Mouse (Mus musculus): ENCODE measurements around the gene Tmem150a.

Gene Tmem150a

GRCm38 (mm10) chr6:72355066-72355911 is at the start of gene Tmem150a:
Tmem150a (plus strand) TSS chr6:72355447.
- no peak for DNase-seq (ENCODE audit: extremely low read depth, low read depth, low spot score)

- DNase-seq (ENCODE audit: extremely low read depth, low read depth, low spot score), result no peak
Observed at GRCm38 (mm10) chr6:72312198-72312597, 43.0 kb upstream of the Tmem150a start.

DNA sequence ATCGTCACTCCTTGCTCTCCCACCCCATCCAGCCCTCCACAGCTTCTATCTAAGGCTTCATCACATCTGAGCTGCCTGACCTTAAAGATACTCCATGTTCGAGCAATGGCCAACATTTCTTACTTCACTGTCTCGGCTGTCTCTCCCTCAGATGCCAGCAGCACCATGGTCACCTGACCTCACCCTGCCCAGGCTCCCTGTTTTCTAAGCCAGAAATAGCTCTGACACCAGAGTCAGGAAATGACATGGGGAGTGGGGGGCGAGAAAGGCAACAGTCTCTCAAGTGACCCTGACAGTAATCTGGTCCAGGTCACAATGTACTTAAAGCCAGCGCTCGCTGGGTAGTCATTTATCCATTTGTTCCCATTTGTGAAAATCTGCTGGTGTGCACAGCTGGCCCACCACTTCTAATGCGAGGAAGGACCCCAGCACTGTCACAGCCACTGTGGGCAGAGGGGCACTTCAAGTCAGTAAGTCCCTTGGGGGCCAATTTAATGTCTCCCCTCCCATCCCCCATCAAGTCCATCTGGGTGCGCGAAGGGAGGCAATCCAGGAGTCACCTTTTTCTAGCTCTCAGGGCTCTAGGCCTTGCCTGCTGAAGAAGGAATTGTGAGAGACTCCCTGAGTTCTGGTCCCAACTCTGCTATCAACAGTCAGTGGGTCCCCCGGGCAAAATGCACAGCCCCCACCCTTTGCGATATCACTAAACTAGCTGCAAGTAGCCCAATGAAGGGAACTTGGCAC is 42.0 kb upstream of the Tmem150a start:
- no peak for DNase-seq (ENCODE audit: extremely low read depth, low read depth, low spot score)

- no peak for DNase-seq (ENCODE audit: extremely low read depth, low read depth, low spot score)
Observed at GRCm38 (mm10) chr6:72315384-72315783, 39.9 kb upstream of the Tmem150a start.

GRCm38 (mm10) chr6:72316044-72316443 is 39.2 kb upstream of the Tmem150a start:
- DNase-seq (ENCODE audit: extremely low read depth, low read depth, low spot score), result no peak

- DNase-seq (ENCODE audit: extremely low read depth, low read depth, low spot score), result no peak
Observed at GRCm38 (mm10) chr6:72318440-72318839, 36.8 kb upstream of the Tmem150a start.

DNA sequence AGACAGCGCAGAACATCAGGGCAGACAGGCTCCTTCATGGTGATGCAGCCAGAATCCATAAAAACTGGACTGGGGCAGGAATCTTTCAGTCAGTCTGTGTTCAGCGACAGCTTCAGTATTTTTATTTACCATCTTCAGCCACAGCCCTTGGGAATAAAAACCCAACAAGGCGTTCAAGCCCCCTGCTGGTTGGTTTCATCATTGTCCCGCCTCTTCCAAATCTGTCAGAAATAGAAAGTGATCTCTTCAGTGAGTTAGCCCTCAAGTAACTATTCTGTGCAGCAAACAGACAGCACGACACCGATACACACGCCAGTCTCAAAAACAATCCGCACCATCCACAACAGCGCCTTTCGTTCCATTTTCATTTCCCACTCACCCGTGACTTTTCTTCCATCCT is 36.2 kb upstream of the Tmem150a start:
- DNase-seq (ENCODE audit: extremely low read depth, low read depth, low spot score), result no peak

DNA sequence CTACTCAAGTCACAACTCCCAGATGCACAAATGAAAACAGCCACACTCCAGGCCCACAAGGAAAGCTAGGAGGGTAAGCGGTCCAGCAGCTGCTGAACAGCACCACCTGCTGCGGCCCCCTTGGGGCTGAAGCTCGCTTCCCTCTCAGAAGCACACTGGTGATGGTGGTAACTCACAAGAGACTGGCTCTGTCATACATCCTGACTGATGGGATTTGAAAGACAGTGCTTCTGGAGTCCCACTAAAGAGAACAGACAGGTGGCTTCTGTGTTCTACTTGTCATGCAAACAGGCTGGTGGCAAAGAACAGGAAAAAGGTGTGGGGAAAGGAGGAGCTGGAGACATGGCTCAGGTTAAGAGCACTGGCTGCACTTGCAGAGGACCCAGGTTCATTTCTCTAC is 32.3 kb upstream of the Tmem150a start:
- DNase-seq (ENCODE audit: extremely low read depth, low read depth, low spot score), result no peak

DNA sequence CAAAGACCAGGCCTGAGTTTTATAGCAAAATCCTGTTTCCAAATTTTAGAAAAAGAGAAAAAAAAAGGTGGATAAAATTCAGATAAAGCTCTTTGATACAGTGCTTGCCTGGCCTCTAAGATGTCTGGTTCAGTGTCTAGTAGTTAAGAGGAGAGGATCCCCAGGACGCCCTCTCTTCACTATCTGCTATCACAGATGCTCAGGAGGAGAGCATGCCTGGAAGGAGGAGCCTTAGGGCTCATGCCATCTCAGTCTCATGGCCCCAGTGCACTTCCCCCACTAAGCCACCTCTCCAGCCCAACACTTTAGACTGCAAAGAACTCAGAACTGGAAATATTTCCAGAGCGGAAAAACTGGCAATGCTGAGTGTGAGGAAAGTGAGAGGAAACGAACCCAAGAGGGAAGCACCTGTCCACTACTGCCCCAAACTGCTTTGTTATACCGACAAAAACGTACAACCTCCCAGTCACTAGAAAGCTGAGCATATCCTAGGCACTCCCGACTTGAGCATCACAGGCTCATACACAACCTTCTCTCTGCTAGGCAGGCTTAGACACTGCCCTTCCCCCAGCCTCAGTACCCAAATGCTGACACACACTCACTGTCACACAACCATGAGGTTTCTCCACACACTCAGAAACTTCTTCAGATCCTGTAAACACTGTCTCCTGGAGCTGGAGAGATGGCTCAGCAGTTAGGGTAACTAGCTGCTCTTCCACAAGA is 31.3 kb upstream of the Tmem150a start:
- DNase-seq (ENCODE audit: extremely low read depth, low read depth, low spot score), result no peak

- no peak for DNase-seq (ENCODE audit: extremely low read depth, low read depth, low spot score)
Observed at GRCm38 (mm10) chr6:72326274-72326673, 29.0 kb upstream of the Tmem150a start.

- no peak for DNase-seq (ENCODE audit: extremely low read depth, low read depth, low spot score)
Observed at GRCm38 (mm10) chr6:72329019-72329418, 26.2 kb upstream of the Tmem150a start.

- no peak for DNase-seq (ENCODE audit: extremely low read depth, low read depth, low spot score)
Observed at GRCm38 (mm10) chr6:72330133-72330532, 25.1 kb upstream of the Tmem150a start.

DNA sequence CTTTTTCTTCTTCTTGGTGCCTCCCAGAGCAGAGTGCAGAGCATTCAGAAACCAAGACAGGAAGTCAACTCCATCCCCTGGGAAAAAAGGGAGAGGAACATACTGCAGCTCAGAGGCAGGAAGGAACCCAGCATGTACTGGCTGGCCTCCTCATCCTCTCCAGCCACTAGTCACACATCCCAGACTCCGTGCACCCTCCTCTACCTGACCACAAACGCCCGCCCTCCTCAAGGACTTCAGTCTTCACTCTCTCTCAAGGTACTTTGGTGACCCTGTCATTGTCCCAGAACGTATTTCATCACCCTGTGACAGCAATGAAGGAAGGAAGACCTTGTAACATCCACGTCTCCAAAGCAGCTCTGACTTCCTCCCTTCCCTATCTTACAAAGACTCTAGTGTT is 22.1 kb upstream of the Tmem150a start:
- DNase-seq (ENCODE audit: extremely low read depth, low read depth, low spot score), result no peak

GRCm38 (mm10) chr6:72340481-72340880 is 14.8 kb upstream of the Tmem150a start:
- no peak for DNase-seq (ENCODE audit: extremely low read depth, low read depth, low spot score)

GRCm38 (mm10) chr6:72344396-72345073 is 10.7 kb upstream of the Tmem150a start:
- no peak for DNase-seq (ENCODE audit: extremely low read depth, low read depth, low spot score)

DNA sequence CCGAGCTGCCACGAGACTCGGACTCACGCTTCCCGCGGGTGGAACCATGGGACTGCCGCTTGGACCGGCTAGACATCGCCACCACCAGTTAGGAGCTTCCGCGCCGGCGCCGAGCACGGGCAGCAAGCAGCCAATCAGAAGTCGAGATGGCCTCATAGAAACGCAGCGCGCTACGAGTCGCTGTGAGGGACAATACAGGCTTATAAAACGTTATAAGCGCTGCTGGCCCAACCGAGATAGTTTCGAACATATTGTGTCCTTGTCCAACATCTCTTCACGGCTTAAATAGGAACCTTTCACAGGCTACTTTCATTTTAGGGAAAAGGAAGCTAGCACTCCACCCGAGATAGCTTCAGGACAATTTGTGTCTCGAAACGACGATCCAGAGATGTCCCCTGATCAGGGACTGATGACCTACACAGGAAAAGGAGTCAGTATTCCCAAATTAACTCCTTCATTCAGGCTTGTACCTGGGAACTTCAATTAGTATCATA is 10.1 kb upstream of the Tmem150a start, which contains the start of gene Usp39:
Usp39 (minus strand) TSS at position 111 of the 494 bp plus-strand sequence.
- peak; percentile 54 for DNase-seq (ENCODE audit: extremely low read depth, low read depth, low spot score)

DNA sequence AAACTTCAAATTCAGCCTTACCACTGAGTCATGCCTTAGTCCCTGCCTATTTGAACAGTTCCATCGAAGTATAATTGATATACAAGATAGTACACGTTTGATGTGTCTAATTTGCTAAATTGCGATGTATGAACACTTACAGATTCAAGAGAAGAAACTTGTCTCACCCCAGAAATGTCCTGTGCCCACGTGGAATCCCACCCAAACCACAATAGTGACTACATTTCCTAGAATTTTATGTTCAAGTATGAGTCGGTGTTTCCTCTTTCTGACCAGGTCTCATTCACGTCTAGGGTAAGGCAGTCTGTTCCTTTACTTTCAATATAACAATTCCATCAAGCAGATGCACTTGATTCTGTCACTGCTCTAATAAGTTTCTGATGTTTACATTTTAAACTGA is 9.6 kb upstream of the Tmem150a start:
- DNase-seq (ENCODE audit: extremely low read depth, low read depth, low spot score), result no peak

GRCm38 (mm10) chr6:72346261-72346660 is 9.0 kb upstream of the Tmem150a start:
- DNase-seq (ENCODE audit: extremely low read depth, low read depth, low spot score), result no peak

DNA sequence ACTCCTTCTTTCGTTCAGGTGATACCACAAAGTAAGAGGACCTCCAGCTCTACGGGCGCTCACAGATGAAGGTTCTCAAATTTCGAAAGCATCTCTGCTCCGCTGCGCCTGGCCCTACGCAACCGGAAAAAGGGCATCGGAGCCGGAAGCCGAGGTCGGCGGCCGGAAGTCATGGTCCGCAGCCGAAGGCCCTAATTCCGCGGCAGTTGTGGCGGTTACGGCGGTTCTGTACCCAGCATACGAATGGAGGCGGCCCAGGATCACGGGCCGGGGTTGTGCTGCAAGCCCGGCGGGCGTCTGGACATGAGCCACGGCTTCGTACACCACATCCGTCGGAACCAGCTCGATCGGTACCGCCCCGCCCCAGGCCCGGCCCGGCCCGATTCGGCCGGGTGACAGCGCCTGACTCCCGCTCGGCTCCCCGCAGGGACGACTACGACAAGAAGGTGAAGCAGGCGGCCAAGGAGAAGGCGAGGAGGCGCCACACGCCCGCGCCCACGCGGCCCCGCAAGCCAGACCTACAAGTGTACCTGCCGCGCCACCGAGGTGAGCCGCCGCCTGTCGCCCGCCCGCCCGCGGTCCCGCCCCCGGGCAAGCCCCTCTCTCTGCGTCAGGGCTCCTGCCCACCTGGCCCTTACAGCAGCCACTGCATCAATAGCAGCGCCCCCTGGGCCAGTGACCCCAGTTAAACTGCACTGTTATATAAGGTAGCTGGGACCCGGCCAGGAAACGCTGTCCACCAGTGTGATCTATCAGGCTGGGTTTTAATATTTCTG is 7.9 kb upstream of the Tmem150a start, which contains the start of gene 0610030E20Rik:
0610030E20Rik (plus strand) TSS at position 152 of the 776 bp plus-strand sequence.
- DNase-seq (ENCODE audit: extremely low read depth, low read depth, low spot score), result no peak

DNA sequence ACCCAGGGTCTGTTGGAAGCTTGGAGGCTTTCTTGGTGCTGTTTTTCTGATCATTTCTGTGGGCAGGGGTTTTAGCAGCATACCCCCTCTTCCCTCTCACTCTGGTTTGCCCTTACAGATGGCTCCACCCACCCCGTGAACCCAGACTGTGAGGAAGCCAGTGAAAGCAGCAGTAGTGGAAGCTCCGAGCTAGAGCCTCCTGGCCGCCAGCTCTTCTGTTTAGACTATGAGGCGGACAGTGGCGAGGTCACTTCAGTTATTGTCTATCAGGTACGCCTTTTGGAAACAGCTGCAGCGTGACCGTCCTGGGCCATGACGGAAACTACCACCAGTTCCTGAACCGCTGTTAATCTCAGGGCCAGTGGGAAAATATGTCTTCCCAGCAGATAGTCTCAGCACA is 6.8 kb upstream of the Tmem150a start:
- no peak for DNase-seq (ENCODE audit: extremely low read depth, low read depth, low spot score)
